Mouse (Mus musculus): Measurements from ENCODE around the gene Carmil1. TPM values are rescaled to one million over a fixed set of nuclear protein-coding genes. Genes with fewer than 3 reads are reported as not detected.

Carmil1 gene
- total and polyA plus RNA-seq, 3 experiments, result 0.15 to 1.2 TPM; not detected in 1

DNA sequence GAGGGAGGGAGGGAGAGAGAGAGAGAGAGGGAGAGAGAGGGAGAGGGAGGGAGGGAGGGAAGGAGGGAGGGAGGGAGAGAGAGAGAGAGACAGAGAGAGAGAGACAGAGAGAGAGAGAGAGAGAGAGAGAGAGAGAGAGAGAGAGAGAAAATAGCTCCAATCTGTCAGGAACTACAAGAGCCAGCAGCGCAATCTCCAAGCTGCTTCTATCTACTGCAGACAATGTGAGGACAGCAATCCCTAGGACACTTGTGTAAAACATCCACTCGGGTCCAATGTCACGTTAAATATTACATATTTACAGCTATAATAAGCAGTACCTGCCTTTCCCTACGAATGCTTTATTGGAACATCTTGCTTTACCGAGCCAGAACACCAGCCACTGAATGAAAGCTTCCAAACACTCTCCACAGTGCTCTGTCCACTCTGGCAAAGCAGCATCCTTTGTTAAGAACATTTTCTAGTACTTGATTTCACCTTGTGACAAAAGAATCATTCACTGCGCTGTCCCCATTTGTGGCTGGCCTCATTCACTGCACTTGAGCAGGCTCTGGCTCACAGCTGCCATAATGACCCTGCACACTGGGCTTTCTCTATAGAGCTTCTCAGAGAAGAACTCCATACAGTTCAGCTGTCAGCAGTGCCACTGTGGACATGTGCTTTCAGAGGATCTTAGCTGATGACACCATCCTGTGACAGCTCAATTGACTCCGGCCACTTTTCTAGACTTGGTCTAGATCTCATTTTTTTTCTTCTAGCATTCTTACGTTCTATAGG is 57.0 kb downstream of the Carmil1 start:
- Histone ChIP-seq H3K27me3 (ENCODE audit: control insufficient read depth in 1 of 2, insufficient read depth in 2 of 2, low read length in 2 of 2) (peaks cover 0 to 4% of the 10 kb centered on the region in 2 experiments; a peak in 2 of 4 replicates), H3K36me3 (ENCODE audit: control insufficient read depth in 1 of 2, insufficient read depth in 2 of 2, low read length in 2 of 2) (no peaks in the 10 kb centered on the region), H3K27ac (ENCODE audit: control insufficient read depth, low read depth, low read length) (no peak overlapping the region), H3K4me1 (ENCODE audit: control insufficient read depth in 1 of 2, insufficient read depth in 2 of 2, low read length in 2 of 2) (no peaks in the 10 kb centered on the region), H3K9me3 (replicated peaks; ENCODE audit: insufficient read depth, low read length) (no peaks in the 10 kb centered on the region), H3K4me3 (ENCODE audit: control insufficient read depth in 1 of 2, insufficient read depth in 1 of 2, low read depth in 2 of 2, low read length in 2 of 2) (no peak overlapping the region), H3K79me2 (ENCODE audit: control insufficient read depth, insufficient read depth, low read length, poor library complexity) (no peaks in the 10 kb centered on the region), H3K9ac (ENCODE audit: control insufficient read depth, low read depth, low read length, poor library complexity, severe bottlenecking) (no peak overlapping the region)
- TF ChIP-seq TAL1 (IDR thresholded peaks at IDR 0.05; ENCODE audit: low read length) (no peak), SMC3 (IDR thresholded peaks at IDR 0.05; ENCODE audit: low read depth, low read length) (no peak), ELF1 (IDR thresholded peaks at IDR 0.05; ENCODE audit: low read depth, low read length) (no peak), KAT2A (conservative IDR thresholded peaks at IDR 0.05; ENCODE audit: low read depth, low read length) (no peak), ZMIZ1 (IDR thresholded peaks at IDR 0.05; ENCODE audit: low read depth, low read length) (no peak), ZKSCAN1 (IDR thresholded peaks at IDR 0.05; ENCODE audit: low read depth, low read length) (no peak), JUND (IDR thresholded peaks at IDR 0.05; ENCODE audit: low read depth, low read length) (no peak), MAZ (IDR thresholded peaks at IDR 0.05; ENCODE audit: low read depth, low read length) (no peak), NELFE (IDR thresholded peaks at IDR 0.05; ENCODE audit: low read depth, low read length) (no peak), BHLHE40 (IDR thresholded peaks at IDR 0.05; ENCODE audit: borderline replicate concordance, low read depth, low read length) (no peak), RCOR1 (IDR thresholded peaks at IDR 0.05; ENCODE audit: low read depth, low read length) (no peak), ZNF384 (IDR thresholded peaks at IDR 0.05; ENCODE audit: low read depth, low read length) (no peak), TCF12 (IDR thresholded peaks at IDR 0.05; ENCODE audit: low read depth, low read length) (no peak), TBP (IDR thresholded peaks at IDR 0.05; ENCODE audit: low read depth, low read length) (no peak)
- DNase-seq (ENCODE audit: low read depth, low spot score), result no peak

DNA sequence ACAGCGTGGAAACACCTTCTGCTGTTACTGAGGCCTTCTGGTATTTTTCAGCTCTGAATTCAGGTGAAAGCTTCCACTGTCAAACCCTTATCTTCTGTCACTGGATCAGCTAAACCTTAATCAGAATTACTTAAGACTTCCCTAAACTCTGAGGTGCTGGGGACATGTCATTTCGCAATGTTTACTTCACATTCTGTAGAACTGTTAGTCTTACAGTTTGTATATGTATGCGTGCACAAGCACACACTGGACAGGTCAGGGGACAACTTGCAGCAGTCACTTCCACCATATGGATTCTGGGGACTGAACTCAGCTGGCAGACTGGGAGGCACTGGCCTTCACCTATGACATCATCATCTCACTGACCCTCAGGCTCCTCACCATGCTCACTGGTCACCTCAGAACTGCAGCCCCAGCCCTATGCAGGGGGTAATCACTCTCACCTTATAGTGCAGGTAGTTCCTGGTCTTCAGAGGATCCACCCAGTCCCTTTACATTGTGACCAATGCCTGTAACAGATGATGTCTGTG is 60.1 kb downstream of the Carmil1 start:
- no peak overlapping the region for H3K9ac ChIP-seq (ENCODE audit: control insufficient read depth, low read depth, low read length, poor library complexity, severe bottlenecking)
- H3K9me3 ChIP-seq (replicated peaks; ENCODE audit: insufficient read depth, low read length), result no peaks in the 10 kb centered on the region
- no peaks in the 10 kb centered on the region for H3K79me2 ChIP-seq (ENCODE audit: control insufficient read depth, insufficient read depth, low read length, poor library complexity)
- no peak overlapping the region for H3K4me3 ChIP-seq (ENCODE audit: control insufficient read depth in 1 of 2, insufficient read depth in 1 of 2, low read depth in 2 of 2, low read length in 2 of 2)
- H3K36me3 ChIP-seq (ENCODE audit: control insufficient read depth in 1 of 2, insufficient read depth in 2 of 2, low read length in 2 of 2), result no peaks in the 10 kb centered on the region
- H3K27me3 ChIP-seq (ENCODE audit: control insufficient read depth in 1 of 2, insufficient read depth in 2 of 2, low read length in 2 of 2), result peaks cover 0 to 4% of the 10 kb centered on the region in 2 experiments; a peak in 2 of 4 replicates
- H3K4me1 ChIP-seq (ENCODE audit: control insufficient read depth in 1 of 2, insufficient read depth in 2 of 2, low read length in 2 of 2), result no peaks in the 10 kb centered on the region
- no peak for DNase-seq (ENCODE audit: low read depth, low spot score)
- TF ChIP-seq MAFK (IDR thresholded peaks at IDR 0.05; ENCODE audit: borderline replicate concordance, low read depth, low read length), result no peak
- TF ChIP-seq POLR2A (IDR thresholded peaks at IDR 0.05; ENCODE audit: control insufficient read depth in 1 of 2, insufficient read depth in 1 of 2, low read depth in 1 of 2, low read length in 2 of 2, poor library complexity in 1 of 2), result no peak
- no peak for TF ChIP-seq GABPA (IDR thresholded peaks at IDR 0.05; ENCODE audit: low read depth, low read length)
- TF ChIP-seq TBP (IDR thresholded peaks at IDR 0.05; ENCODE audit: low read depth, low read length), result no peak
- TF ChIP-seq CHD2 (IDR thresholded peaks at IDR 0.05; ENCODE audit: low read length), result no peak
- no peak for TF ChIP-seq ZNF384 (IDR thresholded peaks at IDR 0.05; ENCODE audit: low read depth, low read length)
- no peak for TF ChIP-seq SIN3A (IDR thresholded peaks at IDR 0.05; ENCODE audit: low read length)
- TF ChIP-seq POLR2AphosphoS5 (IDR thresholded peaks at IDR 0.05; ENCODE audit: borderline replicate concordance, low read depth, low read length), result no peak
- TF ChIP-seq MAZ (IDR thresholded peaks at IDR 0.05; ENCODE audit: low read depth, low read length), result no peak
- TF ChIP-seq RCOR1 (IDR thresholded peaks at IDR 0.05; ENCODE audit: low read depth, low read length), result no peak
- TF ChIP-seq CTCF (IDR thresholded peaks at IDR 0.05 in 2 of 3, conservative IDR thresholded peaks at IDR 0.05 in 1 of 3; ENCODE audit: control insufficient read depth in 1 of 3, insufficient read depth in 1 of 3, low read depth in 2 of 3, low read length in 3 of 3, poor library complexity in 1 of 3, severe bottlenecking in 1 of 3), result no peak
- no peak for TF ChIP-seq MAX (IDR thresholded peaks at IDR 0.05; ENCODE audit: low read length)
- no peak overlapping the region for H3K27ac ChIP-seq (ENCODE audit: control insufficient read depth, low read depth, low read length)

All from MEL (cell line).